Mouse (Mus musculus) midbrain, embryonic 14.5 days (tissue): Measurements from ENCODE around the gene Myadml2. TPM values are rescaled to one million over a fixed set of nuclear protein-coding genes. Genes with fewer than 3 reads are reported as not detected.

Experiments
- ATAC-seq: fragments of 200-750 bp; cut with Nextera tagmentation; 2 replicates; pipeline ENCODE4 v1.8.0; 2017; ENCODE audit warnings: moderate number of reproducible peaks, moderate library complexity; ENCODE audit not compliant: low FRiP score, low TSS enrichment
- DNase-seq: peaks from one replicate; pipeline ENCODE4 v3.0.0-alpha.2; 2015
- H3K27ac ChIP-seq: fragments of 300-500 bp; sonication (generic); replicated peaks from 2 replicates; pipeline ENCODE4 v1.5.1; 2014; ENCODE audit warnings: mild to moderate bottlenecking, low read depth, low read length, moderate library complexity
- H3K27me3 ChIP-seq: fragments of 300-500 bp; sonication (generic); 2 replicates; pipeline ENCODE4 v1.6.1; 2014; ENCODE audit warnings: low read length, control low read depth, mixed read lengths; ENCODE audit not compliant: control insufficient read depth, insufficient read depth
- H3K36me3 ChIP-seq: fragments of 300-500 bp; sonication (generic); 2 replicates; pipeline ENCODE4 v1.6.1; 2014; ENCODE audit warnings: low read length, control low read depth; ENCODE audit not compliant: control insufficient read depth, insufficient read depth
- H3K4me1 ChIP-seq: fragments of 300-500 bp; sonication (generic); 2 replicates; pipeline ENCODE4 v1.6.1; 2014; ENCODE audit warnings: mild to moderate bottlenecking, antibody characterized with exemption, low read length, control low read depth; ENCODE audit not compliant: control insufficient read depth, insufficient read depth
- H3K4me2 ChIP-seq: fragments of 300-500 bp; sonication (generic); 2 replicates; pipeline ENCODE4 v1.6.1; 2014; ENCODE audit warnings: mild to moderate bottlenecking, low read length, moderate library complexity
- H3K4me3 ChIP-seq: fragments of 300-500 bp; sonication (generic); replicated peaks from 2 replicates; pipeline ENCODE4 v1.5.1; 2014; ENCODE audit warnings: low read depth, low read length
- H3K9ac ChIP-seq: fragments of 300-500 bp; sonication (generic); replicated peaks from 2 replicates; pipeline ENCODE4 v1.6.1; 2014; ENCODE audit warnings: mild to moderate bottlenecking, low read length, moderate library complexity
- H3K9me3 ChIP-seq: fragments of 300-500 bp; sonication (generic); 2 replicates; pipeline ENCODE4 v1.6.1; 2016; ENCODE audit warnings: low read length, control low read depth, mixed read lengths; ENCODE audit not compliant: control insufficient read depth
- WGBS: fragments of 180-500 bp; shearing (Covaris S2); extraction: QIAGEN DNeasy Blood & Tissue Kit; methylation state at CpG from one replicate; pipeline ENCODE4 v1.1.7; 2014; 5-methylcytosine and 5-hydroxymethylcytosine counted together
- polyA plus RNA-seq: library from polyadenylated mRNA; unstranded; fragments of >200 nt; fragmentation: Nextera tagmentation; extraction: Ambion mirVana; gene quantifications from 2 replicates; pipeline ENCODE4 v1.2.1, GENCODE M21; 2014

Gene Myadml2
- polyA plus RNA-seq, 1 experiment from 2014 or later: 0.51 TPM

GRCm38 (mm10) chr11:120629911-120630310 lies 18.0 kb downstream of the Myadml2 start:
- H3K4me1 ChIP-seq: peaks cover 17% of the 10 kb centered on the region
- H3K4me2 ChIP-seq: no peak overlapping the region
- 27% methylated on average over 7 of the region's 7 CpGs for WGBS
- H3K9me3 ChIP-seq: no peaks in the 10 kb centered on the region
- peaks cover 28% of the 10 kb centered on the region for H3K36me3 ChIP-seq
- peak overlapping the region; percentile 22; the same call in 1 of the 2 replicates for H3K9ac ChIP-seq
- DNase-seq (no peak), ATAC-seq (no peak)
- H3K27ac ChIP-seq: no peak overlapping the region
- H3K4me3 ChIP-seq: no peak overlapping the region; the same call in 1 of the 2 replicates
- H3K27me3 ChIP-seq: no peaks in the 10 kb centered on the region

- Histone ChIP-seq H3K4me2 (no peak overlapping the region), H3K9me3 (no peaks in the 10 kb centered on the region), H3K27me3 (no peaks in the 10 kb centered on the region), H3K36me3 (peaks cover 28% of the 10 kb centered on the region), H3K27ac (no peak overlapping the region), H3K9ac (no peak overlapping the region), H3K4me3 (no peak overlapping the region), H3K4me1 (peaks cover 18% of the 10 kb centered on the region)
- no peak for ATAC-seq
- DNase-seq: no peak
- WGBS: 64% methylated on average over 23 of the region's 23 CpGs
Measured at GRCm38 (mm10) chr11:120629341-120629730, 18.6 kb downstream of the Myadml2 start.

GRCm38 (mm10) chr11:120628601-120629340 lies 19.2 kb downstream of the Myadml2 start:
- no peak overlapping the region for H3K27ac ChIP-seq
- peaks cover 24% of the 10 kb centered on the region for H3K4me1 ChIP-seq
- no peaks in the 10 kb centered on the region for H3K9me3 ChIP-seq
- DNase-seq (no peak), ATAC-seq (no peak)
- no peaks in the 10 kb centered on the region for H3K27me3 ChIP-seq
- 95% methylated on average over 23 of the region's 23 CpGs for WGBS
- no peak overlapping the region for H3K9ac ChIP-seq
- peaks cover 28% of the 10 kb centered on the region for H3K36me3 ChIP-seq
- no peak overlapping the region for H3K4me3 ChIP-seq
- H3K4me2 ChIP-seq: no peak overlapping the region

- Histone ChIP-seq H3K27ac (no peak overlapping the region), H3K36me3 (peaks cover 33% of the 10 kb centered on the region), H3K9ac (no peak overlapping the region), H3K27me3 (no peaks in the 10 kb centered on the region), H3K4me3 (no peak overlapping the region), H3K4me1 (peaks cover 24% of the 10 kb centered on the region), H3K4me2 (no peak overlapping the region), H3K9me3 (no peaks in the 10 kb centered on the region)
- ATAC-seq (no peak), DNase-seq (no peak)
- 81% methylated on average over 22 of the region's 22 CpGs for WGBS
Measured at GRCm38 (mm10) chr11:120627468-120628300, 20.3 kb downstream of the Myadml2 start.

GRCm38 (mm10) chr11:120626785-120627467 lies 21.0 kb downstream of the Myadml2 start:
- Histone ChIP-seq H3K9me3 (no peaks in the 10 kb centered on the region), H3K27ac (no peak overlapping the region), H3K4me1 (peaks cover 19% of the 10 kb centered on the region), H3K36me3 (peaks cover 41% of the 10 kb centered on the region), H3K4me2 (no peak overlapping the region), H3K27me3 (no peaks in the 10 kb centered on the region), H3K9ac (no peak overlapping the region), H3K4me3 (no peak overlapping the region)
- DNase-seq (no peak), ATAC-seq (no peak)
- WGBS: 93% methylated on average over 11 of the region's 11 CpGs

- Histone ChIP-seq H3K4me3 (peak within 1 kb of the TSS; percentile 94), H3K27me3 (no peaks in the 10 kb centered on the region), H3K4me1 (peaks cover 14% of the 10 kb centered on the region), H3K27ac (peak within 1 kb of the TSS; percentile 86), H3K9ac (peak within 1 kb of the TSS; percentile 72), H3K4me2 (peak within 1 kb of the TSS; percentile 98), H3K36me3 (peaks cover 58% of the 10 kb centered on the region), H3K9me3 (no peaks in the 10 kb centered on the region)
- WGBS: 25% methylated on average over 5 of the region's 5 CpGs
- no peak for DNase-seq
- ATAC-seq: peak; percentile 31; the same call in 1 of the 2 replicates
Measured at GRCm38 (mm10) chr11:120625152-120625775, 22.7 kb downstream of the Myadml2 start, which contains the start of gene Sirt7. Gene Sirt7 (minus strand): TSS chr11:120625240.

GRCm38 (mm10) chr11:120624680-120625111 lies 23.3 kb downstream of the Myadml2 start:
- peaks cover 14% of the 10 kb centered on the region for H3K4me1 ChIP-seq
- peaks cover 63% of the 10 kb centered on the region for H3K36me3 ChIP-seq
- peak overlapping the region; percentile 98 for H3K4me2 ChIP-seq
- WGBS: under 1% methylated on average over 43 of the region's 53 CpGs
- H3K9ac ChIP-seq: peak overlapping the region; percentile 72
- DNase-seq: peak; percentile 95
- peak; percentile 83 for ATAC-seq
- peak overlapping the region; percentile 86 for H3K27ac ChIP-seq
- H3K4me3 ChIP-seq: peak overlapping the region; percentile 94
- no peaks in the 10 kb centered on the region for H3K9me3 ChIP-seq
- H3K27me3 ChIP-seq: no peaks in the 10 kb centered on the region
